Mouse (Mus musculus): ENCODE measurements around the gene Phpt1. TPM values are rescaled to one million over a fixed set of nuclear protein-coding genes. Genes with fewer than 3 reads are reported as not detected.

The Phpt1 gene
- polyA plus RNA-seq (2014; fragmentation: Nextera tagmentation; extraction: Ambion mirVana) = 183 and 197 TPM in 2 replicates

GRCm38 (mm10) chr2:25574579-25575431, at the start of gene Phpt1, which contains the start of gene Mamdc4:
Gene Phpt1, minus strand, starts transcription at chr2:25575224.
Gene Mamdc4, minus strand, starts transcription at chr2:25574845.
- H3K4me1 ChIP-seq (ENCODE audit: insufficient read depth) = peaks cover 14% of the 10 kb centered on the region
- under 1% methylated on average over 43 of the region's 45 CpGs for WGBS
- H3K36me3 ChIP-seq (ENCODE audit: insufficient read depth) = peaks cover 29% of the 10 kb centered on the region
- peak within 1 kb of the TSS; percentile 92 for H3K27ac ChIP-seq (ENCODE audit: low read depth)
- H3K4me2 ChIP-seq = peak within 1 kb of the TSS; percentile 78
- peaks cover 42% of the 10 kb centered on the region for H3K27me3 ChIP-seq (ENCODE audit: insufficient read depth, low read length)
- TF ChIP-seq CTCF (IDR thresholded peaks at IDR 0.05; ENCODE audit: low read depth) = no peak
- peak within 1 kb of the TSS; percentile 44 for H3K9ac ChIP-seq
- DNase-seq (peak; percentile 98), ATAC-seq (ENCODE audit: insufficient read depth) (peak; percentile 98)
- H3K4me3 ChIP-seq (ENCODE audit: low read depth, low read length) = peak within 1 kb of the TSS; percentile 61
- H3K9me3 ChIP-seq (ENCODE audit: low read depth, low read length) = no peaks in the 10 kb centered on the region

- TF ChIP-seq CTCF (IDR thresholded peaks at IDR 0.05; ENCODE audit: low read depth) = peak; percentile 80
- 5% methylated on average over 34 of the region's 34 CpGs for WGBS
- ATAC-seq (ENCODE audit: insufficient read depth) (peak; percentile 95), DNase-seq (peak; percentile 91)
- Histone ChIP-seq H3K27me3 (ENCODE audit: insufficient read depth, low read length) (peaks cover 19% of the 10 kb centered on the region), H3K4me3 (ENCODE audit: low read depth, low read length) (peak within 1 kb of the TSS; percentile 37), H3K9ac (peak within 1 kb of the TSS; percentile 38), H3K36me3 (ENCODE audit: insufficient read depth) (no peaks in the 10 kb centered on the region), H3K9me3 (ENCODE audit: low read depth, low read length) (no peaks in the 10 kb centered on the region), H3K4me1 (ENCODE audit: insufficient read depth) (no peaks in the 10 kb centered on the region), H3K4me2 (peak within 1 kb of the TSS; percentile 64), H3K27ac (ENCODE audit: low read depth) (0 out of 2 replicates have a peak within 1 kb of the TSS, but pooled peaks have one; percentile 37)
Measured at GRCm38 (mm10) chr2:25621229-25622200, 46.5 kb upstream of the Phpt1 start, which contains the start of gene Tmem141. Gene Tmem141, minus strand, starts transcription at chr2:25622005.

- no peak for DNase-seq
- no peak for TF ChIP-seq CTCF (IDR thresholded peaks at IDR 0.05; ENCODE audit: low read depth)
- Histone ChIP-seq H3K4me3 (ENCODE audit: low read depth, low read length) (no peak overlapping the region), H3K9me3 (ENCODE audit: low read depth, low read length) (no peaks in the 10 kb centered on the region), H3K27me3 (ENCODE audit: insufficient read depth, low read length) (peaks cover 25% of the 10 kb centered on the region), H3K4me1 (ENCODE audit: insufficient read depth) (no peaks in the 10 kb centered on the region), H3K4me2 (peak overlapping the region; percentile 64), H3K27ac (ENCODE audit: low read depth) (no peak overlapping the region), H3K9ac (no peak overlapping the region), H3K36me3 (ENCODE audit: insufficient read depth) (no peaks in the 10 kb centered on the region)
- no peak for ATAC-seq (ENCODE audit: insufficient read depth)
- 74% methylated on average over 4 of the region's 4 CpGs for WGBS
Measured at GRCm38 (mm10) chr2:25620852-25621228, 45.8 kb upstream of the Phpt1 start.

GRCm38 (mm10) chr2:25620386-25620785, 45.4 kb upstream of the Phpt1 start:
- no peaks in the 10 kb centered on the region for H3K4me1 ChIP-seq (ENCODE audit: insufficient read depth)
- ATAC-seq (ENCODE audit: insufficient read depth) (no peak), DNase-seq (no peak)
- no peaks in the 10 kb centered on the region for H3K9me3 ChIP-seq (ENCODE audit: low read depth, low read length)
- H3K27me3 ChIP-seq (ENCODE audit: insufficient read depth, low read length) = peaks cover 30% of the 10 kb centered on the region
- H3K4me2 ChIP-seq = no peak overlapping the region; the same call in 1 of the 2 replicates
- no peak overlapping the region for H3K27ac ChIP-seq (ENCODE audit: low read depth)
- no peak for TF ChIP-seq CTCF (IDR thresholded peaks at IDR 0.05; ENCODE audit: low read depth)
- H3K9ac ChIP-seq = no peak overlapping the region
- H3K36me3 ChIP-seq (ENCODE audit: insufficient read depth) = no peaks in the 10 kb centered on the region
- H3K4me3 ChIP-seq (ENCODE audit: low read depth, low read length) = no peak overlapping the region
- WGBS = 70% methylated on average over 6 of the region's 6 CpGs

- no peaks in the 10 kb centered on the region for H3K36me3 ChIP-seq (ENCODE audit: insufficient read depth)
- H3K4me1 ChIP-seq (ENCODE audit: insufficient read depth) = no peaks in the 10 kb centered on the region
- no peak within 1 kb of the TSS for H3K9ac ChIP-seq
- H3K9me3 ChIP-seq (ENCODE audit: low read depth, low read length) = no peaks in the 10 kb centered on the region
- no peak within 1 kb of the TSS for H3K4me3 ChIP-seq (ENCODE audit: low read depth, low read length)
- no peak for DNase-seq
- no peak for TF ChIP-seq CTCF (IDR thresholded peaks at IDR 0.05; ENCODE audit: low read depth)
- H3K27ac ChIP-seq (ENCODE audit: low read depth) = no peak within 1 kb of the TSS
- 63% methylated on average over 3 of the region's 3 CpGs for WGBS
- no peak within 1 kb of the TSS for H3K4me2 ChIP-seq
- H3K27me3 ChIP-seq (ENCODE audit: insufficient read depth, low read length) = peaks cover 41% of the 10 kb centered on the region
- ATAC-seq (ENCODE audit: insufficient read depth) = no peak
Measured at GRCm38 (mm10) chr2:25617578-25617977, 42.6 kb upstream of the Phpt1 start, which contains the start of gene Ccdc183. Gene Ccdc183, minus strand, starts transcription at chr2:25617678.

- no peak for DNase-seq
- Histone ChIP-seq H3K4me2 (peak overlapping the region; percentile 32), H3K27ac (ENCODE audit: low read depth) (no peak overlapping the region), H3K4me1 (ENCODE audit: insufficient read depth) (no peaks in the 10 kb centered on the region), H3K36me3 (ENCODE audit: insufficient read depth) (no peaks in the 10 kb centered on the region), H3K9me3 (ENCODE audit: low read depth, low read length) (no peaks in the 10 kb centered on the region), H3K4me3 (ENCODE audit: low read depth, low read length) (peak overlapping the region; percentile 9; the same call in 1 of the 2 replicates), H3K9ac (peak overlapping the region; percentile 32), H3K27me3 (ENCODE audit: insufficient read depth, low read length) (peaks cover 41% of the 10 kb centered on the region)
- WGBS = 14% methylated on average over 22 of the region's 22 CpGs
- 0 out of 2 replicates have a peak, but pooled peaks have one; percentile 6 for ATAC-seq (ENCODE audit: insufficient read depth)
- TF ChIP-seq CTCF (IDR thresholded peaks at IDR 0.05; ENCODE audit: low read depth) = no peak
Measured at GRCm38 (mm10) chr2:25616398-25616797, 41.4 kb upstream of the Phpt1 start.
